Mouse (Mus musculus): Measurements from ENCODE around the gene Olfr33. TPM values are rescaled to one million over a fixed set of nuclear protein-coding genes. Genes with fewer than 3 reads are reported as not detected.

The Olfr33 gene
- total RNA-seq (2023) = not detected

DNA sequence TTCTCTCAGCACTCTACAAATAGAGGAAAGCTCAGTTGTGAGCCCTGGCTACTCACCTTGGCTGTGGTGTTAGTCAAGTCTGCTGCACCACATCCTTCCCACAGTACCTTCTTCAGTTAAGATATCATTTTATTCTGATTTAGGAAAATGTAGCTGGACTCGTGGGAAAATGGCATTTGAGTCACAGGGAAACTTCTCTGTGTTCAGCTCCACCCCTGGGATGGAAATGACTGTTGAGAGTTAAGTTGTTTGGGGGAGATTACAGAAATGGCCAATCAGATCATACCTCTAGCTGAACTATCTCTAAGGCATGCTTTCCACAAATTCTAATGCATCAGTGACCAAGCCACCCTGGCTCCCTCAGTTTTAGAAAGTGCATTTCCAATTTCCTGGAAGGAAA, at the start of gene Olfr33:
Gene Olfr33, minus strand, starts transcription at position 101 of the 400 bp plus-strand sequence.

GRCm38 (mm10) chr7:102759266-102759665, 40.4 kb upstream of the Olfr33 start, which contains the start of the genes Olfr560 and Olfr78:
Olfr560 (minus strand) TSS chr7:102759366.
Olfr78 (minus strand) TSS chr7:102759471.

GRCm38 (mm10) chr7:102727391-102727790, 8.5 kb upstream of the Olfr33 start, which contains the start of gene Olfr559:
Olfr559 (minus strand) TSS chr7:102727491.

DNA sequence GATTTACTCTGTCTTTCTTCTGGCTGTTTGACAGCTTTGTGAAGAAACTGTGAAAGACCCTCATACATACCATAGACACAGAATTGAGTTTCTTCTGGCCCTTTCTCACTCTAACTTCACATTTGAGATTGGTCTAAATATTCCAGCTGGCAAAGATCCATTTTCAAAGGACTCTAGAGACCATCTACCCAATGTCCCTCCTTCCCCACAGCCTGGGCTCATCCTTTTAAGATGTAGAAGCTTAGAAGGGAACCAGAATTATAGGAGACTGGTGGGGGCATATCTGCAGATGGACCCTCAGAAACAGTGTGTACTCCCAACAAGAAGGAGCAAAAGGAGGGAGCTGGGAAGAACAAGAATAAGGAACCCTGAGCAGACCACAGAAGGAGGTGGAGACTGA, 17.0 kb downstream of the Olfr33 start, which contains the start of gene Olfr558:
Gene Olfr558, plus strand, starts transcription at position 301 of the 400 bp plus-strand sequence.

DNA sequence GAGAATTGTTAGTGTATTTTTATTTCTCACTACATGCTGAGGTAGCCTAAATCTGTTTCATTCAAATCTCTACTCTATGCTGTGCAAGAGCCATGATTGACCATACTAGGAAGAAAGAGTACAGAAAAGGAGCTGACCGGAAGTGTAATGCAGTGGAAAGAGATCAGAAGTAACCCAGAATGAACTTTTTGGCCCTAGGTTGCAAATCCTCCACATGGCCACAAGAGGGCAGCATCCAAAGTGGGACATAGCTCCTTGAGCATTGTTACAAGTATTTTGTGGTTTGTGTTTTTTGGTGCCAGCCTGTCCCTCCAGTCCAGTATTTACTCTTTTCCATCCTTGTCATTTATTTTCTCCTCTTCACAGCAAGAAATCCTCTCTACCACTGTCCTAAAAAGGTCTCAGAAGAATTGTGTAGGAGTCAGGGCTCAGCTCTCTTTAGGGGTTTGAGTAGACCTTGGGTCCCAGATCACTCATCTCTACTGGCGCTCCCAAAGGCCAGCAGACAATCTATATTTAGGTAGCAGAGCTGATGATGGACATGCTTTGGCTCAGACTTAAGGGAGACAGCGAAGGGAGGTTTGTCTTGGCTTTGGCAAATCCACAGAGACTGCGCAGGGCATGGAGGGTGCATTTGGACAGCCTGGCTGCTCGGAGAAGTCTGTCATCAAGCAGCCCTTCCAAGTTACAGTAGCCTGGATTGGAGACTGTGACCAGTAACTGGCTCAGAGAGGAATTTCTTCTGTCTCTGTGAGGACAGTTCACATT, 23.3 kb downstream of the Olfr33 start, which contains the start of gene Olfr557:
Gene Olfr557, plus strand, starts transcription at position 553 of the 768 bp plus-strand sequence.

DNA sequence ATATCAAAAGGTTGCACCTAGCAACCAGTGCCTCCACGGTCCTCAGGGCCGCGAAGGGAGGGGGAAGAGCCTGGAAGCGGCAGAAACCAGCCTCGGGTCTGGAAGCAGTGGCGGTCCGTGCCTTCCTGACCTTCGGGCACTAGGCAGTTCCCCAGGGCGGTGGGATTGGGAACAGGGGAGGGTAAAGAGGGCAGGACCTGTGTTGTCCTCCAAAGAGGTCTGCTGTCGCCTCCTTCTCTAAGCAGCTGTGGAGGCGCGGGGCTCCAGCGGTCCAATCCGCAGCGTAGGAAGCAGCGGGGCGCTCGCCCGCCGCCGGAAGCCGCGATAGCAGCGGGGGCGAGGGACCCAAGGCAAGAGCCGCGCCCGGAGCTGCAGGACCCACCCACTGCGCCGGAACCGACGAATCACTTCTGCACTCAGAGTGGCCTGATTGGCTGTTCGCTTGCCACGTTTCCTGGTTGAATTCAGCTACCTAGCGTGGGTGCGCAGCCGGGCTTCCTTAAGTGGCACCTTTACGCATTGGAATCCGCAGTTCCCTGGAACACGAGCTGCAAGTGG, 31.8 kb downstream of the Olfr33 start, which contains the start of gene Trim68:
Gene Trim68, minus strand, starts transcription at position 384 of the 558 bp plus-strand sequence.

GRCm38 (mm10) chr7:102664599-102664998, 54.3 kb downstream of the Olfr33 start, which contains the start of gene Olfr556:
Olfr556 (plus strand) TSS chr7:102664899.

Other genes with a start within 250 kb of the Olfr33 start
- not detected for gene Olfr543, start 237.4 kb downstream of the Olfr33 start, total RNA-seq (2023)
- gene Olfr544, start 230.8 kb downstream of the Olfr33 start, total RNA-seq (2023) = not detected
- gene Olfr545, start 219.5 kb downstream of the Olfr33 start, total RNA-seq (2023) = not detected
- gene Olfr547, start 184.3 kb downstream of the Olfr33 start, total RNA-seq (2023) = not detected
- gene Olfr548-ps1, start 178.2 kb downstream of the Olfr33 start, total RNA-seq (2023) = not detected
- not detected for gene Olfr549, start 169.2 kb downstream of the Olfr33 start, total RNA-seq (2023)
- gene Trim21, start 153.6 kb downstream of the Olfr33 start, total RNA-seq (2023) = 10 to 100 TPM; 48.7 to 64.4 TPM
- not detected for gene Olfr550, start 147.6 kb downstream of the Olfr33 start, total RNA-seq (2023)
- not detected for gene Olfr551, start 127.2 kb downstream of the Olfr33 start, total RNA-seq (2023)
- not detected for gene Olfr552, start 121.3 kb downstream of the Olfr33 start, total RNA-seq (2023)
- gene Olfr553, start 100.9 kb downstream of the Olfr33 start, total RNA-seq (2023) = not detected
- gene Olfr554, start 80.6 kb downstream of the Olfr33 start, total RNA-seq (2023) = not detected
- gene Olfr555, start 60.2 kb downstream of the Olfr33 start, total RNA-seq (2023) = not detected
- not detected for gene Olfr556, start 54.2 kb downstream of the Olfr33 start, total RNA-seq (2023)
- 10 to 100 TPM; 12.1 to 15.4 TPM for gene Trim68, start 31.7 kb downstream of the Olfr33 start, total RNA-seq (2023)
- gene Olfr557, start 23.2 kb downstream of the Olfr33 start, total RNA-seq (2023) = not detected
- gene Olfr558, start 16.9 kb downstream of the Olfr33 start, total RNA-seq (2023) = not detected
- gene Olfr559, start 8.4 kb upstream of the Olfr33 start, total RNA-seq (2023) = not detected
- not detected for gene Olfr560, start 40.3 kb upstream of the Olfr33 start, total RNA-seq (2023)
- not detected for gene Olfr78, start 40.4 kb upstream of the Olfr33 start, total RNA-seq (2023)
- gene Olfr561, start 52.2 kb upstream of the Olfr33 start, total RNA-seq (2023) = not detected
- gene Olfr564, start 84.4 kb upstream of the Olfr33 start, total RNA-seq (2023) = not detected
- not detected for gene Olfr566, start 139.7 kb upstream of the Olfr33 start, total RNA-seq (2023)
- not detected for gene Olfr568, start 158.1 kb upstream of the Olfr33 start, total RNA-seq (2023)
- not detected for gene Olfr569, start 171.8 kb upstream of the Olfr33 start, total RNA-seq (2023)
- gene Olfr570, start 175.5 kb upstream of the Olfr33 start, total RNA-seq (2023) = not detected
- under 1 TPM; 0.12 to 0.17 TPM for gene Olfr571, start 198.5 kb upstream of the Olfr33 start, total RNA-seq (2023)
- not detected for gene Olfr572, start 205.3 kb upstream of the Olfr33 start, total RNA-seq (2023)
- gene Olfr573-ps1, start 223.5 kb upstream of the Olfr33 start, total RNA-seq (2023) = not detected
- gene Olfr574, start 229.4 kb upstream of the Olfr33 start, total RNA-seq (2023) = not detected
- gene Olfr575, start 239.7 kb upstream of the Olfr33 start, total RNA-seq (2023) = not detected
- gene Olfr576, start 243.6 kb upstream of the Olfr33 start, total RNA-seq (2023) = not detected